Mouse (Mus musculus): ENCODE measurements around the gene Rnf115. TPM values are rescaled to one million over a fixed set of nuclear protein-coding genes. Genes with fewer than 3 reads are reported as not detected.

Rnf115 gene
- polyA plus RNA-seq, 1 experiment from 2014 or later = 46.1 TPM

DNA sequence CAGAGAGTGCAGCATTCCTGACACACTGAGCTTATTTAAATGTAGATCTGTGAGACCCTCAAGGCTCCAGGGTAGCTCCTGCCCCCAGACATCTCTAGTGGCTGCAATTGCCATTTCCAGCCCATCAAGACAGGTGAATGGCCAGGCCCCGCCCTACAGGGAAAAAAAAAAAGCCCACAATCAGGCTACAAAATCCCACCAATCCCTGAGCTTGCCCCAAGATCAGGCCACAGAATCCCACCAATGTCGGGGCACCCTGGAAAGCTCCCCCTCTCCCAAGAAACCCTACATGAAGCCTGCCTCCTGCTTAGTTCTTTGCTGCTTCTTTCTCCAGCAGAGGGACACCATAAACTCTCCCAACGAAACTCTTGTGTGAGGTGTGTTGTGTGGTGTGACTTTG, 80.7 kb downstream of the Rnf115 start:
- no peak overlapping the region for H3K4me3 ChIP-seq (replicated peaks)
- no peak overlapping the region for H3K27ac ChIP-seq
- ATAC-seq = no peak
- no peaks in the 10 kb centered on the region for H3K36me3 ChIP-seq
- WGBS = 80% methylated on average over 3 of the region's 3 CpGs
- H3K9ac ChIP-seq = no peak overlapping the region
- H3K27me3 ChIP-seq (replicated peaks) = no peaks in the 10 kb centered on the region
- H3K4me2 ChIP-seq (replicated peaks) = no peak overlapping the region
- H3K4me1 ChIP-seq (replicated peaks) = peaks cover under 1% of the 10 kb centered on the region; the same call in 1 of the 2 replicates
- H3K9me3 ChIP-seq = no peaks in the 10 kb centered on the region

DNA sequence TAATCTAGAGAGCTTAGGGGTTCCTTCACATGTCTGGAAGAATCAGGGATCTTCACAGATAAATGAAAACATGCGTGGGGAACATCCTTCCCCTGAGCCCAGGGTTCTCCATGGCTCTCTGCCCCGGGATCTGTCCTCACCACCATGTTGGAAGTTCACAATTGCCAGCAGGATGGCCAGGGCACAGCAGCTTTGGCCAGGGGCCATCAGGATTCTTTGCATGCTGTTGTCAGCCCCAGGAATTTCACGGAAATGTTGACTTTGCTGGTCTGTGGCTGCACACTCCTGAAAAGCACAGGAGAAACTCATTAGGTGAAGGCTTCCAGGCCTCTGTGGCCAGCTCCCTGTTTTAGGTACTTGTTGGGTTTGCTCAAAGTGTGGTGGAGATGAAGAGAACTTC, 81.2 kb downstream of the Rnf115 start:
- 69% methylated on average over 3 of the region's 3 CpGs for whole genome bisulfite sequencing

GRCm38 (mm10) chr3:96811232-96811631, 83.8 kb downstream of the Rnf115 start:
- ATAC-seq = no peak
- Histone ChIP-seq H3K36me3 (no peaks in the 10 kb centered on the region), H3K4me2 (replicated peaks) (no peak overlapping the region), H3K27me3 (replicated peaks) (no peaks in the 10 kb centered on the region), H3K27ac (no peak overlapping the region), H3K4me1 (replicated peaks) (peaks cover 8% of the 10 kb centered on the region; the same call in 1 of the 2 replicates), H3K4me3 (replicated peaks) (no peak overlapping the region), H3K9me3 (no peaks in the 10 kb centered on the region), H3K9ac (no peak overlapping the region)
- whole genome bisulfite sequencing = 91% methylated on average over 3 of the region's 3 CpGs

More for the DNA sequence above, 81.2 kb downstream of the Rnf115 start:
- H3K36me3 ChIP-seq = no peaks in the 10 kb centered on the region
- H3K9me3 ChIP-seq = no peaks in the 10 kb centered on the region
- no peak overlapping the region for H3K4me3 ChIP-seq (replicated peaks)
- peaks cover 5% of the 10 kb centered on the region; the same call in 1 of the 2 replicates for H3K4me1 ChIP-seq (replicated peaks)
- no peak overlapping the region for H3K9ac ChIP-seq
- no peak overlapping the region for H3K27ac ChIP-seq
- no peaks in the 10 kb centered on the region for H3K27me3 ChIP-seq (replicated peaks)
- ATAC-seq = no peak
- no peak overlapping the region for H3K4me2 ChIP-seq (replicated peaks)

GRCm38 (mm10) chr3:96812395-96813091, 85.1 kb downstream of the Rnf115 start:
- H3K9ac ChIP-seq = no peak overlapping the region

DNA sequence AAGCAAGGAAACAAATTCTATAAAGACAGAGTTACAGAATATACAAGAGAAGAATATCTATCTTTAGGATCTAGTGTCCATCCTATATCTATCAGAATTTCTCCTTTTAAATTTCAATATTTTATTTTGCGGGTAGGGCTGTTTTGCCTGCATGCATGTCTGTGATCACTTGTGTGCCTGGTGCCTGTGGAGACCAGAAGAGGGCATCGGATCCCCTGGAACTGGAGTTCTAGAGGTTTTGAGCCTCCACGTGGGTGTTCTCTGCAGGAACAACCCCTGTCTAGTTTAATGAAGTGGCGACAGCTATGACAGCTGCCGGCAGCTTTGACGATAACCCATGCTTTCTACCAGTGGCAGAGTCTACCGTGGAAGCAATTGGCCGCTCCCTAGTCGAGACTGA, 85.6 kb downstream of the Rnf115 start:
- Histone ChIP-seq H3K9ac (no peak overlapping the region), H3K36me3 (no peaks in the 10 kb centered on the region), H3K27ac (no peak overlapping the region), H3K4me2 (replicated peaks) (peak overlapping the region; percentile 47), H3K27me3 (replicated peaks) (no peaks in the 10 kb centered on the region), H3K4me1 (replicated peaks) (peaks cover 8% of the 10 kb centered on the region; the same call in 1 of the 2 replicates), H3K4me3 (replicated peaks) (no peak overlapping the region), H3K9me3 (no peaks in the 10 kb centered on the region)
- ATAC-seq = peak; percentile 88
- WGBS = 10% methylated on average over 9 of the region's 9 CpGs

More at GRCm38 (mm10) chr3:96812395-96813091, 85.1 kb downstream of the Rnf115 start:
- Histone ChIP-seq H3K27me3 (replicated peaks) (no peaks in the 10 kb centered on the region), H3K27ac (no peak overlapping the region), H3K4me2 (replicated peaks) (peak overlapping the region; percentile 39), H3K9me3 (no peaks in the 10 kb centered on the region), H3K4me3 (replicated peaks) (no peak overlapping the region), H3K36me3 (no peaks in the 10 kb centered on the region), H3K4me1 (replicated peaks) (peaks cover 8% of the 10 kb centered on the region; the same call in 1 of the 2 replicates)
- ATAC-seq = peak; percentile 82
- 33% methylated on average over 20 of the region's 20 CpGs for WGBS

DNA sequence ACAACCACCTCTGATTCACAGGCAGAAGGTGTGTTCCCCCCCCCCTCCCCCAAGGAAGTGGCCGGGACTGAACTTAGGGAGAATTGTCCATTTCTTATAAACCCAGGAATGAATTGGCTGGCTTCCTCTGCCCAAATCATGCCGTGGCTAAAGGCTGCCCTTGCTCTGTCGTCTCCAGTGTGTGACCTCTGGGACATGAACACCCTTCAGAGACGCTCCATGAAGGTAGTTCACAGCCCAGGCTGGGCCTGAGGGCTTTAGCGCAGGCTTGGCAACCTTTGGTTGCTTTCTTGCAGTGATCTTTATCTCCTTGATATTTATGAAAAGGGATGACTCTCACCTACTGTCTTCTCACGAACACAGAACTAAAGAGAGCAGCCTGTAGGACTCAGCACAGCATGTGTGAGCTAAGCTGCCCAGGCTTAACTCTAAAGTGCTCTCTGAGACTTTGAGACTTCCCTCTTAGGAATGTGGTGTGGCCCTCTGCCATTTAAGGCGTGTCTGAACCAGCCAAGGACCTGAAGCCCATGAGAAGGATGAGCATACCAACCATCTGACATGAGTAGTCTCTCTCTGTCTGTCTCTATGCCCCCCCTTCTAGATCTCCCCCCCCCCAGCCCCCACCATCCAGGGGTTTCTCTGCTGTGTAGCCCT, 86.3 kb downstream of the Rnf115 start:
- WGBS = 51% methylated on average over 7 of the region's 7 CpGs
- peak; percentile 68 for ATAC-seq
- H3K4me3 ChIP-seq (replicated peaks) = no peak overlapping the region
- no peaks in the 10 kb centered on the region for H3K9me3 ChIP-seq
- H3K4me1 ChIP-seq (replicated peaks) = peaks cover 8% of the 10 kb centered on the region; the same call in 1 of the 2 replicates
- no peak overlapping the region for H3K9ac ChIP-seq
- H3K27me3 ChIP-seq (replicated peaks) = no peaks in the 10 kb centered on the region
- H3K4me2 ChIP-seq (replicated peaks) = peak overlapping the region; percentile 47
- H3K27ac ChIP-seq = no peak overlapping the region
- no peaks in the 10 kb centered on the region for H3K36me3 ChIP-seq

DNA sequence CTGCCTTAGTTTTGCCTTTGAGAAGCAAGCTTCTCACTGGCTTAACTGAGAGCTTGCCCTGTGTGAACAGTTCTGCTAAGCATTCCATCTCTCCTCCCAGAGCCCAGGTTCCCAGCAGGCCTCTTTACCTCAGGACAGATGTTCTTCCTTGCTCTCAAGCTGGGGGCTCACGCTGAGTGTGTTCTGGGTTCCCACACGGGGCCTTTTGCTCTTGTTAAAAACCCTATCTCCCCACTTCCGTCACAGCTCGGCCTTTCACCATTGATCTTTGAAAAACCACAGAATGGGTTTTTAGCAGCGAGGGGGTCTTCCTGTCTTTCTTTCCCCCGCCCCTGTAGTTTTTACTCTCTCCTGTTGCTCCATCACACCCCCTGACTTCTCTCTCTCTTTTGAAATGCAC, 86.9 kb downstream of the Rnf115 start:
- Histone ChIP-seq H3K27ac (no peak overlapping the region), H3K4me1 (replicated peaks) (peaks cover 8% of the 10 kb centered on the region; the same call in 1 of the 2 replicates), H3K4me2 (replicated peaks) (no peak overlapping the region), H3K9me3 (no peaks in the 10 kb centered on the region), H3K27me3 (replicated peaks) (no peaks in the 10 kb centered on the region), H3K9ac (no peak overlapping the region), H3K36me3 (no peaks in the 10 kb centered on the region), H3K4me3 (replicated peaks) (no peak overlapping the region)
- 61% methylated on average over 6 of the region's 6 CpGs for WGBS
- no peak for ATAC-seq

GRCm38 (mm10) chr3:96820116-96820915, 92.9 kb downstream of the Rnf115 start:
- 76% methylated on average over 6 of the region's 6 CpGs for WGBS
- Histone ChIP-seq H3K4me2 (replicated peaks) (no peak overlapping the region), H3K9me3 (no peaks in the 10 kb centered on the region), H3K4me3 (replicated peaks) (no peak overlapping the region), H3K9ac (no peak overlapping the region), H3K27me3 (replicated peaks) (no peaks in the 10 kb centered on the region), H3K4me1 (replicated peaks) (no peaks in the 10 kb centered on the region), H3K27ac (no peak overlapping the region), H3K36me3 (no peaks in the 10 kb centered on the region)
- no peak for ATAC-seq

DNA sequence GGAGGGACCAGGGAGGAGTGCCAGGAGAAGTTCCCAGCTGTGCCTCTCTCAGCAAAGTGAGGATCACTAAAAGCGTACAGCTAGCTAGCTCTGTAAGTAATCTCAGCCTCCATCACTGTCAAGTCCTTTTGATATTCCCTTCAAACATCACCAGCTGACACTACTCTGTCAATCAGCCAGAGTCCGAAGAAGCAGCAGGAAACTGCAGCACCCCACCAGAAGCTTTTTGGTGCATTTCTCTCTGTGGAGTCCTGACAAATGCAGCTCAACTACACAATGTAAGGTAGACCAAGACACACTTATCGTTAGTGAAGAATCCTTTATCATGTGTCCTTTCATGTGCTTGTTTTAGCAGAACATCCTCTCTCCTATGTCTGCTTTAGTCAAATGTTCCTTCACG, 94.1 kb downstream of the Rnf115 start:
- no peaks in the 10 kb centered on the region for H3K36me3 ChIP-seq
- no peaks in the 10 kb centered on the region for H3K9me3 ChIP-seq
- H3K4me2 ChIP-seq (replicated peaks) = no peak overlapping the region
- H3K27ac ChIP-seq = no peak overlapping the region
- H3K4me3 ChIP-seq (replicated peaks) = no peak overlapping the region
- no peaks in the 10 kb centered on the region for H3K27me3 ChIP-seq (replicated peaks)
- H3K4me1 ChIP-seq (replicated peaks) = no peaks in the 10 kb centered on the region
- no peak for ATAC-seq
- WGBS = 89% methylated on average over 4 of the region's 4 CpGs
- no peak overlapping the region for H3K9ac ChIP-seq

DNA sequence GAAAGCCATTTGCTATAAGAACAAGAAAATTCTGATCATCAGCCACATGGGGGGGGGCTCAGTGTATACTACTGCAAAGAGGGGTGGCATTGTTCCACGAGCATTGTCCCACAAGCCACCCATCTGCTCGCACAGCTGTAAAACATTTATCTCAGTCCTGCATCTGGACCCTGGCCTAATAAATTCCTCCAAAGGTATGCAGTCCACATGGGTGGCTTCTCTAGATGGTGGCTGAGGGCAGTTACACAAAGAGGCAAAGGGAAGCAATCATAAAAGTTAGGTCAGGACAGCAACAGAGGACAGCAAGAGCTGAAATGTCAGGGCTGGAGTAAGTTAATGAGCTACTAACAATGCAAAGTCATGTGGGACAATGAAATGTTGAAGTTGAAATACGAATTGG, 96.2 kb downstream of the Rnf115 start:
- Histone ChIP-seq H3K27ac (peak overlapping the region; percentile 22; the same call in 1 of the 2 replicates), H3K9ac (no peak overlapping the region), H3K9me3 (no peaks in the 10 kb centered on the region), H3K4me2 (replicated peaks) (no peak overlapping the region), H3K27me3 (replicated peaks) (no peaks in the 10 kb centered on the region), H3K4me3 (replicated peaks) (no peak overlapping the region), H3K4me1 (replicated peaks) (no peaks in the 10 kb centered on the region), H3K36me3 (no peaks in the 10 kb centered on the region)
- peak; percentile 82 for ATAC-seq
- 33% methylated on average over 3 of the region's 3 CpGs for WGBS

- no peak overlapping the region for H3K4me2 ChIP-seq (replicated peaks)
- 87% methylated on average over 12 of the region's 12 CpGs for WGBS
Measured at GRCm38 (mm10) chr3:96824614-96825013, 97.2 kb downstream of the Rnf115 start.

DNA sequence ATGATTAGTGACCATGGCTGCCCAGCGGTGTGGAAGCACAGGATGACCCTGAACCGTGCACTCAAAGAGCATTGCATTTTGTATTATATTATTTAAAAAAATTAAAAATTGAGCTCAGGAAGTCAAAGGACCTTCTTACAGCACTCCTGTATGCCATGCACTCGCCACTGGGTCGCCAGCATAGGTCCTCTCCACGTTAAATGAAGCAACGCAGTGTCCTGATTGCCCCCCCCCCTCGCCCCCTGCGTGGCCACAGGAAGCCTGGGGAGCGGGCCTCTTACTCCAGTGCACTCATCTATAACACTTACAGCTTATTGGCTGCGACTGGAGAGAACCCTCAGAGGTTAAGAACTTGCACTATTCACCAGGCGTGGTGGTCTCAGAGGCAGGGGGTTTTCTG, 97.8 kb downstream of the Rnf115 start:
- ATAC-seq = no peak
- Histone ChIP-seq H3K4me1 (replicated peaks) (0 out of 2 replicates have a peak, but pooled peaks cover 6% of the 10 kb centered on the region), H3K9me3 (no peaks in the 10 kb centered on the region), H3K27ac (no peak overlapping the region), H3K9ac (no peak overlapping the region), H3K4me2 (replicated peaks) (no peak overlapping the region), H3K4me3 (replicated peaks) (no peak overlapping the region), H3K36me3 (no peaks in the 10 kb centered on the region), H3K27me3 (replicated peaks) (no peaks in the 10 kb centered on the region)
- 56% methylated on average over 11 of the region's 11 CpGs for WGBS

More at GRCm38 (mm10) chr3:96824614-96825013, 97.2 kb downstream of the Rnf115 start:
- Histone ChIP-seq H3K27me3 (replicated peaks) (no peaks in the 10 kb centered on the region), H3K4me1 (replicated peaks) (0 out of 2 replicates have a peak, but pooled peaks cover 6% of the 10 kb centered on the region), H3K9ac (no peak overlapping the region), H3K27ac (no peak overlapping the region), H3K4me3 (replicated peaks) (no peak overlapping the region), H3K9me3 (no peaks in the 10 kb centered on the region), H3K36me3 (no peaks in the 10 kb centered on the region)
- no peak for ATAC-seq

Measured in intestine, embryonic 15.5 days (tissue).